Mouse (Mus musculus): ENCODE data around the gene Cux1.

Cux1 gene

DNA sequence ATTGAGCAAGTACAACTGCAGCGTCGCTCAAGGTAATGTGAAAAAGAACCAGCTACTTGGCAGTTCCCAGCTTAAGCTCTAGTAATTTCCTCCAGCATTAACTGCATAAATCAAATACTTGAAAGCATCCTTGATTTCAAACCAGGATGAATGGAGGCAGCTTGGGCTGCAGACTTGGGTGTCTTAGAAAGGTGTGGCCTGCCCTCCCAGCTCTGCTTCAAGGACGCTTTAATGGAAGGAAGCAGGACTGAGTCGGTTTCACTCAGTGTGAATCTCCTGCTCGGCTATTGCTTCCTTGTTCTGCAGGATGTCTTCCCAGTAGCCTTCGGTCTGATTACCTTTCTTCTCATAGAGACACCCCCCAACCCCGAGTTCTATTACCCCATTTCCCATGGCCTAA, 6.6 kb downstream of the Cux1 start:
- DNase-seq (ENCODE audit: low read depth, low spot score): no peak
- Histone ChIP-seq H3K27me3 (ENCODE audit: control insufficient read depth, insufficient read depth, low read length, poor library complexity, severe bottlenecking) (no peaks in the 10 kb centered on the region), H3K36me3 (ENCODE audit: control insufficient read depth, insufficient read depth, low read length, poor library complexity, severe bottlenecking) (no peaks in the 10 kb centered on the region)

DNA sequence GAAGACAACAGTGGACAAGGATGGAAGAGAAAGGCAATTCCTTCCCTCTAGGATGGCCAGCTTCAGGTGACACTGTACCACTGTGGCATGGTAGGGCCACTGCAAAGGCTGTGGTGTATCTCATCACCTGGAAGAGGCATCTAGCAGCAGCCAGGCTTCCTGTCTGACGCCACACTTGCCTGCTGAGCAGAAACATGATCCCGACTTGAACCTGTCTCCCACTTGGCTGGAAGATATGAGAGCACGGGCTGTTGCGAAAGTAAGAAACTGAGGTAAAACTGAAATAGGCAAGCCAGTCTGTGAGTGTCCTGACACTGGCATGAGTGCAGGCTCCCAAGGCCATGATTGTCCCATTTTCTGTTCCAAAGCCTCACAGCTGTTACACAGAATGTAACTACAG, 9.8 kb downstream of the Cux1 start:
- no peaks in the 10 kb centered on the region for H3K36me3 ChIP-seq (ENCODE audit: control insufficient read depth, insufficient read depth, low read length, poor library complexity, severe bottlenecking)
- no peak for DNase-seq (ENCODE audit: low read depth, low spot score)
- no peaks in the 10 kb centered on the region for H3K27me3 ChIP-seq (ENCODE audit: control insufficient read depth, insufficient read depth, low read length, poor library complexity, severe bottlenecking)

DNA sequence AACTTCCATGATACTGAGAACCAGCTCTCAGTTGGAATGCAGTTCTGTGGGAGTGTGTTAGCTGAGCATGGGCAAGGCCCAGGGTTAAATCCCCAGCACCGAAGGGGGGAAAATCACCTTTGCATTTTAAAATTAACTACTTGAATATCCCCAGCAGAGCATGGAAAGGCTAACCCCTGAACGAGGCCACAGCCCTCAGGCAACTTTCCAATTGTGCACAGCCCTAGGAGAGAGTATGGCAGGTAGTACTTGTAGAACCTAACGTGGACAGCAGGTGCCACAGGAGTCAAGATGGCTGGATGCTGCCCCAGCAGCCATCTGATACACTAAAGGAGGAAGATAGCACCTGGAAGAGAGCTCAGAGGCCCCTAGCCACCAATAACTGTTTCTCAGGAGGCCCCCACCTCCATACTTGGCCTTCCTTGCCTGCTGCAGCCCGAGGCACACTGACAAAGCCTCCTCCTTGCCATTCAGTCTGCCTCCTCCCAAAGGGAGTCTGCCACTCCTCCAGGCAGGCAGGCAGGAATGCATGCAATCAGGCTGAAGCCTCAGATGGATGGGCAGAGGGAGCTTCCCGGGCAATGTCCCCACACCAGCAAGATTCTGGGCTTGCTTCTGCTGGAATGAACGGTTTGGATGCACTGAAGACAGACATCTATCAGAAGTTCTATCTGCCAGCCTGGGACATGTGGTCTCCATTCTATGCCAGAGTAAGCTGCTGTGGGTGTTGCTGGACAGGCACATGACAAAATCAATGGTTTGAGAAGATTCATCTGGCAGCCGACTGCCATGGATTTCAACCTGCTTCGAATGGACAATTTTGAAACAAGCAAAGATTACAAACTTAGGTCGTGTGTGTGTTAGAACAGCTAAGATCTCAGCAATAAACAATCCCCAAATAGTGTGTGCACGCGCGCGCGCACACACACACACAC, 10.7 kb downstream of the Cux1 start:
- H3K36me3 ChIP-seq (ENCODE audit: control insufficient read depth, insufficient read depth, low read length, poor library complexity, severe bottlenecking): no peaks in the 10 kb centered on the region
- no peaks in the 10 kb centered on the region for H3K27me3 ChIP-seq (ENCODE audit: control insufficient read depth, insufficient read depth, low read length, poor library complexity, severe bottlenecking)
- DNase-seq (ENCODE audit: low read depth, low spot score): no peak

DNA sequence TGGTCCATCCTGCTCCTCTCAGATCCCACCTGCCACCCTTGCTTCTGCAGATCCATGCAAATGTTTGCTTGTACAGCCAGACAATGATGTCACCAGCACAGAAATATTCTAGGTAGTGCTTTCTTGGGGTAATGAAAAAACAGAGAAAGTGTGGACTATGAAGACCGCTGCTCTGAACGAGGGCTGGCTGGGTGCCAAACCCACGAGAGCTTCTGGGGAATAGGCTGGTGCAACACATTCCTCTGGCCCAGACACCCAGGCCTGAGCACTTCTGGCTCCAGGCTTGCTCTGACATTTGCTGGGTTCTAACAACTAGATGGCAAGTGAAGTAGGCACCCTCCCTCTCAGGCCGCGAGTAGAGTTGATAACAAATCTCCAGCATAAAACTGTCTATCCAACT, 11.6 kb downstream of the Cux1 start:
- Histone ChIP-seq H3K36me3 (ENCODE audit: control insufficient read depth, insufficient read depth, low read length, poor library complexity, severe bottlenecking) (no peaks in the 10 kb centered on the region), H3K27me3 (ENCODE audit: control insufficient read depth, insufficient read depth, low read length, poor library complexity, severe bottlenecking) (no peaks in the 10 kb centered on the region)
- DNase-seq (ENCODE audit: low read depth, low spot score): no peak

DNA sequence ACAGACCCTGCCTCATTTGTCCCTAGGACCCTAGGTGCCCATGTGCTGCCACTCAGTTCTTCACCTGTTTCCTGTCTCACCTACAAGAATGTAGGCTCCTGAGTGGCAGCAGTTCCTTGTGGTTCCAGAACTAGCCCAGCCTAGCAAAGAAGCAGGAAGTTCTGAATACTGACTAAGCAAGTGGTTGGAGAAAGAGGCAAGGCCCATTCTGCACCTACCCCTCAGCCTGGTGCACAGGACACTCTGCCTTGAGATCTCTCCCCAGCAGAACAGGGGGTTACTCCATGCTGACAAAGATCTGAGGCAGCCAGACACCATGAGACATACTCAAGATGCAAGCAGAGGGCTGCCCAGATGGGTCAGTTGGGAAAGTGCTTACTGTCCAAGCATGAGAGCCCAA, 14.5 kb downstream of the Cux1 start:
- Histone ChIP-seq H3K27me3 (ENCODE audit: control insufficient read depth, insufficient read depth, low read length, poor library complexity, severe bottlenecking) (no peaks in the 10 kb centered on the region), H3K36me3 (ENCODE audit: control insufficient read depth, insufficient read depth, low read length, poor library complexity, severe bottlenecking) (no peaks in the 10 kb centered on the region)
- no peak for DNase-seq (ENCODE audit: low read depth, low spot score)

DNA sequence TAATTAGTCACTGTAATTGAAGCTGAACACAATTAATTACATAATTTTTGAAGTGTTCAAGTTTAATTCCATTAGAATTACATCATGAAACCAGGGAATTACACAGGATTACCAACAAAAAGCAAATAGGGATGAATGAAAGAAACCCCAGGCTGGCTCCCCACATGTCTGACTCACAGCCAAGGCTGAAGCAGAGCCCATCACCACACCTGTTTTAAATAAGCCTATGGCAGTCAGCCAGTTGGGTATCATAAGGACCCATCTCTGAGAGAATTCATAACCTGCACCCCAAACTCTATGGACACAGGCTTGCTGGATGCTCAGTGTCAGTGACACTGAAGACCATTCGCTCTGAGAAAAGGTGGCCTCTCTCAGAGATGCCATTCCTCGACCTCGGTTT, 15.2 kb downstream of the Cux1 start:
- no peaks in the 10 kb centered on the region for H3K27me3 ChIP-seq (ENCODE audit: control insufficient read depth, insufficient read depth, low read length, poor library complexity, severe bottlenecking)
- DNase-seq (ENCODE audit: low read depth, low spot score): no peak
- H3K36me3 ChIP-seq (ENCODE audit: control insufficient read depth, insufficient read depth, low read length, poor library complexity, severe bottlenecking): no peaks in the 10 kb centered on the region

DNA sequence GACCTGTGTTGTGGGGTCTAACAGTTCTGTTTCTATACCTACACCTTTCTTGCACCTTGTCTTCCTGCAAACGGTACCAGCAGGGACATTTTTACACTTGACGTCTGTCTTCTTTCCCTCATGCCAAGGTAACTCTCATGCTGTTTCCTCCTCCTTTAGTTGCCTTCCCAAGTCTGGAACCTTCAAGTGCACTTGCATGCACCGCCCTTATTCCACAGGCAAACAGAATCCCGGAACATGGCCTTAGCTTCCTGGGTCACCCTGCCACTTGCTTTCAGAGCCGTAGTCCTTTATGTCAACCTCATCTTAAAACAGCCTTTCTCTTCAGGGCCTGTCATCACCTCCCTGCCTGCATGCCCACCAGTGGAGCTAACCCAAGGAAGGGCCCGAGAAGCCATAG, 15.7 kb downstream of the Cux1 start:
- Histone ChIP-seq H3K27me3 (ENCODE audit: control insufficient read depth, insufficient read depth, low read length, poor library complexity, severe bottlenecking) (no peaks in the 10 kb centered on the region), H3K36me3 (ENCODE audit: control insufficient read depth, insufficient read depth, low read length, poor library complexity, severe bottlenecking) (no peaks in the 10 kb centered on the region)
- DNase-seq (ENCODE audit: low read depth, low spot score): no peak

DNA sequence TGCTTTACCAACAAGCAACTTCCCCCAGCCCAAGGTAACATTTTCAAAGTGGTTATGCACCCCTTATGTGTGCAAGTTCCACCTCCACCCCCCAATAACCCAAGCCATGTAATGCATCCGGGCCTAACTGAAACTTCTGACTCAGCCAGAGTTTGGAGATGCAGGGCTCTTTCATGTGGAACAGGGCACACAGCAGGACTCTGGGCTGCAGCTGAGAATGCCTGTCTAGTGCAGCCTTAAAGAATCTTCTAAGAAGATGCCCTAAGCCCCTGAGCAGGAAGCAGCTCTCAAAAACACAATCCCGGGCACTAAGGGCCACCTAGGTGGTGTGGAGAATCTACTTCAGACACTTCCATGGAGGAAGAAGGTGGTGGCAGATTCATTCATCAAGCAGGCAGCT, 16.6 kb downstream of the Cux1 start:
- DNase-seq (ENCODE audit: low read depth, low spot score): no peak
- H3K27me3 ChIP-seq (ENCODE audit: control insufficient read depth, insufficient read depth, low read length, poor library complexity, severe bottlenecking): no peaks in the 10 kb centered on the region

DNA sequence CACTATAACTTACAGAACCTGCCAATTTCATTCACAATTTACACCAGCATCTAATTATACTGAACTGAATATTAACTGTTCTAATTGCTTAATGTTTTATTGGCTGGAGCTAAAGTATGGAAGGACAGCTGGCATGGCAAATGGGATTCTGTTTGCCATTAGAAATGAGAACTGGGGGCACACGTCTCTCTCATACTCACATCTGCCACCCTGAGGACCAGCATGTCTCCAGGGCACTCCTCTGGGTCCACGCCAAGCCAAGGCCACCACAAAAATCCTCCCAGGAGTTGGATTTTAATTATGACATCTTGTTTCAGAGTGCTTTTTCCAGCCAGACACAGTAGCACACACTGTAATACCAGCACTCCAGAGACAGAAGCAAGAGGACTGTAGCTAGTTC, 18.5 kb downstream of the Cux1 start:
- no peaks in the 10 kb centered on the region for H3K36me3 ChIP-seq (ENCODE audit: control insufficient read depth, insufficient read depth, low read length, poor library complexity, severe bottlenecking)
- no peak for DNase-seq (ENCODE audit: low read depth, low spot score)

More for the DNA sequence above, 16.6 kb downstream of the Cux1 start:
- H3K36me3 ChIP-seq (ENCODE audit: control insufficient read depth, insufficient read depth, low read length, poor library complexity, severe bottlenecking): no peaks in the 10 kb centered on the region

DNA sequence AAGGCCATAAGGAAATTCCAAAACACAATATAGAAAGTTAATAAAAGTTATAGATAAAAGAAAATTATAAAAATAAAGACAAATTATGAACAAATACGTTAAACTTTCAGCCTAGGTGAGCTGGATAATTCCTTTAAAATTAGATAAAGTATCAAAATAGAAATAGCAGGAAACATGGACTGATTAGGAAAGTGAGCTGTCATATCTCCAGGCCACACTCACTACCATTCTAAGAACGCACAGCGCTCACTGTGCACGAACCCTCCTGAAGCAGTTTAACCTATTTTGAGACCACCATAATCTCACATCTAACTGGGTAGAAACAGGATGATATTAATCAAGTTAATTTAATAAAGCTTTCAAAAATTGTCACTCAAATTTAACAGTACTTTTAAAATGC, 22.2 kb downstream of the Cux1 start:
- H3K27me3 ChIP-seq (ENCODE audit: control insufficient read depth, insufficient read depth, low read length, poor library complexity, severe bottlenecking): no peaks in the 10 kb centered on the region
- H3K36me3 ChIP-seq (ENCODE audit: control insufficient read depth, insufficient read depth, low read length, poor library complexity, severe bottlenecking): no peaks in the 10 kb centered on the region
- DNase-seq (ENCODE audit: low read depth, low spot score): no peak

More for the DNA sequence above, 18.5 kb downstream of the Cux1 start:
- no peaks in the 10 kb centered on the region for H3K27me3 ChIP-seq (ENCODE audit: control insufficient read depth, insufficient read depth, low read length, poor library complexity, severe bottlenecking)

DNA sequence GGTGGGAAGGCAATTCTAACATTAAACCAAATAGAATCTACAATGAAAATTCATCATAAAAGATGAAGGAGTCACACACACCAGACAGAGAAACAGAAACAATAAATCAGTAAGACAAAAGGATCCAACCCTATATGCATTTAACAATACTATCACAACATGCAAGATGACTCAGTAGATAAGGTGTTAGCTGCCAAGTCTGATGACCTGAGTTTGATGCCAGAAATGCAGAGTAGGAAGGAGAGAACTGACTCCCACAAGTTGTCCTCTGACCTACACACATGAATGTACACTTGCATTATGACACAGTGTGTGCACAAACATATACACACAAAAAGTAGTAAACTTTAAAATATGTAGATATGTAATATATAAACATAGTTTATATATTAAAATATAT, 24.1 kb downstream of the Cux1 start:
- H3K36me3 ChIP-seq (ENCODE audit: control insufficient read depth, insufficient read depth, low read length, poor library complexity, severe bottlenecking): no peaks in the 10 kb centered on the region
- DNase-seq (ENCODE audit: low read depth, low spot score): no peak
- H3K27me3 ChIP-seq (ENCODE audit: control insufficient read depth, insufficient read depth, low read length, poor library complexity, severe bottlenecking): no peaks in the 10 kb centered on the region

DNA sequence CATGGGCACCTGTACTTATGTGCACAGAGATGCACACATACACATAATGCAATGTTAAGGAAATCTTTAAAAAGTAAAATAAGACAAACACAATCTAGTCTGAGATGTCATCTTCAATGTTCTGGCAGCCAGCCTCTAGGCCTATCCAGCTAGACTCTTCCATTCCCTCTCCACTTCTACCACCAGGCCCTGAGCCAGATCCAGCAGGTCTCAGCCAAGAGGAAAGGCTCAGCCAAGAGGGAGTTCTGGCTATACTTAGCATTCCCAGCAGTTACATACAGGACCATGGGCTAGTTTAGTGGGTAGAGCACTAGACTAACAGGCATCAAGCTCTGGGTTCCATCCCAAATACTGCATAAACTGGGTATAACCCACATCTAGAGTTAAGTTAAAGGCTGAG, 26.3 kb downstream of the Cux1 start:
- H3K36me3 ChIP-seq (ENCODE audit: control insufficient read depth, insufficient read depth, low read length, poor library complexity, severe bottlenecking): no peaks in the 10 kb centered on the region
- DNase-seq (ENCODE audit: low read depth, low spot score): no peak
- no peaks in the 10 kb centered on the region for H3K27me3 ChIP-seq (ENCODE audit: control insufficient read depth, insufficient read depth, low read length, poor library complexity, severe bottlenecking)

DNA sequence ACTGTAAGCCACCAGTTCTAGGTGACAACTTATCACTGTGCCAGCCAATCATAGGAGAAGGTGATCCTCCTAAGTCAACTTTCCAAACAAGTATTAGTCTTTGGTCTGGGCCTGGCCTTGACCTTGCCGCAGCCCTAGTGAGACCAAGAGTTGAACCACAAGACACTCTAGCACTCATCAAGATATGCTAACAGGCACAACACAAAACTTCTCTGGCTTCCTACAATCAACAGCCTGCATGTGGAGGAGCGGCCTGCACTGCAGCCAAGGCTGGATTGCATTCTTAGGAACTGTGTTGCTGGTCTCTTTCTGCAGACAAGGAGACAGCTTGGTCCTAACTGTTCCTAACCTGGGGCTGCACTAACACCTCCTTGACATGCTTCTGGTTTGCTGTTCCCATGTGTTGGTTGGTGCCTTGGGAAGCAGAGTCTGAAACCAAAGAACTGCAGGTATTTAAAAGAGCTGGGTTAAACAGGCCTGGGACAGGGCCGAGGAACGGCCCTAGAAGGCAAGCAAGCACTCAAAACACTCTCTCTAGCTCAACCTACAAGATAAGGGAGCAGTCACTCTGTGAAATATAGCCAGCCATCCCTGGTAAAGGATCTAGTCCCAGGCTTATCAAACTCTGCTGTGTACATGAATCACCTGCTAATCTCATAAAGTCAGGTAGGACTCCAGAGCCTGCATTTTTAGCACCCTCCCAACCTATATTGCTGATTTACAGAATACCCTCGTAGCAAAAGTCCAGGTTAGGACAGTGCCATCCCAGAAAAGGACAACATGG, 27.0 kb downstream of the Cux1 start:
- no peaks in the 10 kb centered on the region for H3K27me3 ChIP-seq (ENCODE audit: control insufficient read depth, insufficient read depth, low read length, poor library complexity, severe bottlenecking)
- DNase-seq (ENCODE audit: low read depth, low spot score): no peak
- no peaks in the 10 kb centered on the region for H3K36me3 ChIP-seq (ENCODE audit: control insufficient read depth, insufficient read depth, low read length, poor library complexity, severe bottlenecking)

DNA sequence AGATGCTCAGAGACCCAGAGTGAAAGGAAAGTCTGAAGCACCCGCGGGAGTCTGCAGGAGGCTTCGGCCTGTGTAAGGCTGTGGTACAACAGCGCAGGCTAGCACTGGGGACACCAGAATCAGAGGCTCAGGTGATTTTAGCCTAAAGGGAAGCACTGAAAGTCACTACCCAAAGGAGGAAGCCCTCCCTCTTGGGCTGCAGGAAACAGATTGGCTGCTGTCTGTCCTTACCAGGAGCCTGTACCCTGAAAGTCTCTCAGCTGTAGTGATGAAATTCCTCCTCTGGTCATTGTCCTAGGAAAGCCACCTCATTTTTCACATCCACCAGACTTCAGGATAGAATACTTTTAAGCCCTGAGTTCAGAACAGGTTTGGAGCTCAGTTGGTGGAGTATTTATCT, 30.5 kb downstream of the Cux1 start:
- Histone ChIP-seq H3K36me3 (ENCODE audit: control insufficient read depth, insufficient read depth, low read length, poor library complexity, severe bottlenecking) (no peaks in the 10 kb centered on the region), H3K27me3 (ENCODE audit: control insufficient read depth, insufficient read depth, low read length, poor library complexity, severe bottlenecking) (no peaks in the 10 kb centered on the region)
- DNase-seq (ENCODE audit: low read depth, low spot score): no peak

DNA sequence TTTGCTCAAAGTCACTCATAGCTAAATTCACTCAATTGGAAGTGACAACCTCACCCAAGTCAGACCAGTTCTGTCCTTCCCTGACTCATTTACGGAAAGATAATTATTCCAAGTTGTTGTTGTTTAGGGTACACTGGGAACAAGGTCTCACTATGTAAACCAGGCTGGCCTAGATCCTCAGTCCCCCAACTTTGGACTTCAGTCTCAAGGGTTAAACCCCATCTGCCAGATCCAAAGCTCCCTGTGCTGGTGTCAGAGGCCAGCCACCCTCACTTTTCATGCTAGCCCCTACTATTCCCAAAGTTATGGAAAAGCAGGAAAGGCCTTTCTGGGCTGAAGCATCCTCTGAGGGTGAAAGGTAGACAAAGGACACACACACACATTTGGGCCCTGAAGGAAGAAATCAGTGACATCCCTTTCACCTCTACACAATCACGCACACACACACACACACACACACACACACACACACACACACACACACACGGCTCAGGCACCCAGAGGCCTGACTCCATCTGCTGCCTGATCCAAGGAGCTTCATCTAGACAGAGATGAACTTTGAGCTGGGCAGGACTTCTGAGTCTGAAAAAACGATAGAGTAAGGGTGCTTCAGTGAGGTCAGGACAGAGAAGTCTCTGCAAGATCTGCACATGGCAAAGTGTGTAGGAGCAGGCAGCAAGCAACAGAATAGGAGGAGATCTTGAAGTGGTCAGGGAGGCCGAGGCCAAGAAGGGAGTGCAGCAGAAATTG, 31.1 kb downstream of the Cux1 start:
- Histone ChIP-seq H3K27me3 (ENCODE audit: control insufficient read depth, insufficient read depth, low read length, poor library complexity, severe bottlenecking) (no peaks in the 10 kb centered on the region), H3K36me3 (ENCODE audit: control insufficient read depth, insufficient read depth, low read length, poor library complexity, severe bottlenecking) (no peaks in the 10 kb centered on the region)
- DNase-seq (ENCODE audit: low read depth, low spot score): no peak

Data from splenic B cell, adult 2 months (primary cell).